Mouse (Mus musculus) spleen, embryonic (tissue): ENCODE results near the gene Supt6.
"Not testable (repeated sequence)": the region's sequence is repeated elsewhere in the genome, so short reads cannot be mapped to it uniquely, and the experiment has no call there.

Source experiments
- CTCF ChIA-PET: fragments of 350-600 bp; sonication (Branson Sonifier 250); formaldehyde crosslinking; loops from one replicate; lab custom pipeline; 2022; lab: Charles Lee

Supt6 gene

GRCm38 (mm10) chr11:78231518-78231917 lies 14.3 kb downstream of the Supt6 start:
- CTCF ChIA-PET, result no interaction called here

GRCm38 (mm10) chr11:78223586-78223985 lies 22.2 kb downstream of the Supt6 start:
- CTCF ChIA-PET, result interaction anchor here (0.6 kb wide), 1 partner anchor 11 kb away, joined by 3 read pairs; no protein-coding TSS in a partner anchor

GRCm38 (mm10) chr11:78215709-78216317 lies 30.0 kb downstream of the Supt6 start:
- CTCF ChIA-PET, result no interaction called here

- CTCF ChIA-PET, result interaction anchor here (1.0 kb wide), 1 partner anchor 12 kb away, joined by 3 read pairs; no protein-coding TSS in a partner anchor
Measured at GRCm38 (mm10) chr11:78213086-78213817, 32.5 kb downstream of the Supt6 start.

DNA sequence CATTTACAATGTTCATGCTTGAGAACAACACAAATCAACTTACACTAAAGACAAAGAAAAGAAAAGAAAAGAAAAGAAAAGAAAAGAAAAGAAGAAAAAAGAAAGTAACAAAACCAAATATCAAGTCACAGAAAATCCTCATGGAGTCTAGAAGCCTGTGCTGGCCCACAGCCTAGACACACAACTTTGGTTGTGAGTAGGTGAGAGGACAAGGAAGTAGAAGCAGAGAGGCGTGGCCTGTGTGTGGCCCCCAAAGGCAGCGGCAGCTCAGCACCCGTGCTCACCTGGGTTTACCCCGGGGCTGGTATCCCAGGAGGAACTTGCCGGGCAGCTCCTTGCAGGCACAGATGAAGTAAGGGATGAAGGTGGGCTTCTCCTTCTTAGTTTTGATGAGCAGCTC lies 34.3 kb downstream of the Supt6 start:
- CTCF ChIA-PET, result interaction anchor here (0.6 to 1.2 kb wide), 2 partner anchors 22 to 34 kb away, joined by 3 read pairs; partner anchors contain the start of genes Sdf2 and Supt6

- CTCF ChIA-PET, result interaction anchor here (0.6 to 1.2 kb wide), 4 partner anchors 19 to 50 kb away, joined by 3 to 9 read pairs (median 3); no protein-coding TSS in a partner anchor
Measured at GRCm38 (mm10) chr11:78210615-78211014, 35.2 kb downstream of the Supt6 start.

- CTCF ChIA-PET, result interaction anchor here (1.2 kb wide), 1 partner anchor 20 kb away, joined by 3 read pairs; no protein-coding TSS in a partner anchor
Measured at GRCm38 (mm10) chr11:78209886-78210285, 35.9 kb downstream of the Supt6 start.

DNA sequence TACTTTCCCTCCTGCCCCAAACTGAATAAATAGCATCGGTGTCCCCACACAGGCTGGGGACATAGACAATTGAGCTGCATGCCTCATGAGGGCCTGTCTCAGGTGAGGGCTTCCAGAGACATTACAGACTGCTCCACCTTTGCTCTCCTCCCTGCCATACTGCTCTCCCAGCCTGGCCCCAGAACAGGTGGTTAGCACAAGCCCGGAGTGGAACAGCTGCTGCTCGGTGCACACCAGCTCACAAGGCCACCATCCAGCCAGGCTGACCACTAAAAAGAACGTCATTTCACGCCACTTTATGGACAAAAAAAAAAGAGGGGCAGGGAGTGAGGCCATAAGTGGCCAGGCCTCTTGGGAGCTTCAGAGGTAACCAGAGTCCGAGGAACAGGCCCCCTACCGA lies 38.6 kb downstream of the Supt6 start:
- CTCF ChIA-PET, result no interaction called here

GRCm38 (mm10) chr11:78205361-78206206 lies 40.2 kb downstream of the Supt6 start:
- CTCF ChIA-PET, result interaction anchor here (0.8 kb wide), 1 partner anchor 12 kb away, joined by 3 read pairs; no protein-coding TSS in a partner anchor

DNA sequence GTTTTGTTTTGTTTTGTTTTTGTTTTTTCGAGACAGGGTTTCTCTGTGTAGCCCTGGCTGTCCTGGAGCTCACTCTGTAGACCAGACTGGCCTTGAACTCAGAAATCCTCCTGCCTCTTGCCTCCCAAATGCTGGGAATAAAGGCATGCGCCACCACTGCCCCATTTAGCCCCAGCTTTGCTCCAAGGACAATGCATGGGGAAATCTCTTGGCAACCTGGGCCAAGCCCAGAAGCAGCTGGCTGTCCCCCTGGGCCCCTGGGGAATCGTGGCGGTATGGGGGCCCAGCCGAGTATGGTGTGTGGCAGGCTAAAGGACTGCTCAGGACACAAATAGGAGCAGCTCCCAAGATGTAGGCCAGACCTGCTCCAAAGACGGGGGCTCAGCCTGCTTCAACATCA lies 41.5 kb downstream of the Supt6 start:
- CTCF ChIA-PET, result no interaction called here

- CTCF ChIA-PET, result no interaction called here
Measured at GRCm38 (mm10) chr11:78202372-78202771, 43.4 kb downstream of the Supt6 start.

DNA sequence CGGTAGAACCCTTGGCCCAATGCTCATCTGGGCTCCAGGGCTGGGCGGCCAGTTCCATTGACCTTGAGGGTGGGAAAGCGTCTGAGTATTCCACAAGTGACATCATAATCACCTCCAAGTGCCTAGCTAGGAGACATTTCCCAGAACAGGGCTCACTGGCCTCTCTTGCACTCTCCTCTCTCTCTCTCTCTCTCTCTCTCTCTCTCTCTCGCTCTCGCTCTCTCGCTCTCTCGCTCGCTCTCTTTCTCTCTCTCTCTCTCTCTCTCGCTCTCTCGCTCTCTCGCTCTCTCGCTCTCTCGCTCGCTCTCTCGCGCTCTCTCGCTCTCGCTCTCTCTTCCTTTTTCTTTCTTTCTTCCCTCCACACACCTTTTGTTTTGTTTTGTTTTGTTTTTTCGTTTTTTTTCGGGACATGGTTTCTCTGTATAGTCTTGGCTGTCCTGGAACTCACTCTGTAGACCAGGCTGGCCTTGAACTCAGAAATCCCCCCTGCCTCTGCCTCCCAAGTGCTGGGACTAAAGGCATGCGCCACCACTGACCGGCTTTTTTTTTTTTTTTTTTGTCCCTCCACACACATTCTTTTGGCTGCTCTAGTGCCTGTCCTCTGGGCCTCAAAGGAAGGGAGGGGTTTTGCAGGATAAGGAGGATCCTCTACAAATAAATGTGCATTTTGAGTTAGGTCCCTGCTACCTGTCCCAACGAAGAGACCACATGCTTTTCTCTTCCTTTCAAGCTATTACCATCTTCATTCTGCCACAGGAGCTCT lies 50.5 kb downstream of the Supt6 start:
- CTCF ChIA-PET, result no interaction called here

- CTCF ChIA-PET, result no interaction called here
Measured at GRCm38 (mm10) chr11:78194411-78195100, 51.2 kb downstream of the Supt6 start.

- CTCF ChIA-PET, result no interaction called here
Measured at GRCm38 (mm10) chr11:78193113-78193512, 52.7 kb downstream of the Supt6 start, which contains the start of gene Proca1. Gene Proca1, plus strand, starts transcription at chr11:78193392.

- CTCF ChIA-PET, result interaction anchor here (0.6 to 0.9 kb wide), 2 partner anchors 21 to 64 kb away, joined by 3 to 6 read pairs; no protein-coding TSS in a partner anchor
Measured at GRCm38 (mm10) chr11:78190041-78190440, 55.7 kb downstream of the Supt6 start.

DNA sequence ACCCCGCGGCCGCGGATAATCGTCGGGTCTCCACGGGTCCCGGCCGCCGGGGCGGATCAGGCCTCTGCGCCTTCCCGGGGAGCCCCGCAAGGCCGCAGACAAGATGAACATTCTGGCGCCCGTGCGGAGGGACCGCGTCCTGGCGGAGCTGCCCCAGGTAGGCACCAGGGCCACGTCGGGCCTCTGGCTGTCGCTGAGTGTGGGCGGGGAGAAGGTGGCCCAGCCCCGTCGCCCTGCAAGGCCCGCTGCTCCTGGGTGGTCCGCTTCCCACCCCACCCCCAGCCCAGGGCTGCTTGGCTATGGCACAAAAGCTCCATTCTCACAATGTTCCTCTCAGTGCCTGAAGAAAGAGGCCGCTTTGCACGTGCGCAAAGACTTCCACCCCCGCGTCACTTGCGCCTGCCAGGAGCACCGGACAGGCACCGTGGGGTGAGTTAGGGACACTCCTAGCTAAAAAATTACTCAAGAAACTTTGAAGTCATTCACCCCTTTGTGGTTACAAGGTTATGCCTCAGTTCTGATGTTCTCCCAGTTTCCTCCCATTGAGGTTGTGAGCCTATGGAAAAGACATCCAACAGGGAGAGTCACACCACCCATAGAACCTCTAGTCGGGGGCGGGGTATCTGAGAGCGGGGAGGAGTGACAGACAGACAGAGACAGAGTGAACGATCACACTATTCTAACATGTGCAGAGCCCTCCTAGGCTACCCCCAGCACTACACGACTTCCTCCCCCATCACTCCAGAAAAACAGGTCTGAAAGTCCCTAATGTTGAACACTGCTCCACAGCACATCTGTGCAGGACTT lies 56.4 kb downstream of the Supt6 start:
- CTCF ChIA-PET, result interaction anchor here (0.6 to 0.9 kb wide), 2 partner anchors 15 to 22 kb away, joined by 3 read pairs; no protein-coding TSS in a partner anchor

DNA sequence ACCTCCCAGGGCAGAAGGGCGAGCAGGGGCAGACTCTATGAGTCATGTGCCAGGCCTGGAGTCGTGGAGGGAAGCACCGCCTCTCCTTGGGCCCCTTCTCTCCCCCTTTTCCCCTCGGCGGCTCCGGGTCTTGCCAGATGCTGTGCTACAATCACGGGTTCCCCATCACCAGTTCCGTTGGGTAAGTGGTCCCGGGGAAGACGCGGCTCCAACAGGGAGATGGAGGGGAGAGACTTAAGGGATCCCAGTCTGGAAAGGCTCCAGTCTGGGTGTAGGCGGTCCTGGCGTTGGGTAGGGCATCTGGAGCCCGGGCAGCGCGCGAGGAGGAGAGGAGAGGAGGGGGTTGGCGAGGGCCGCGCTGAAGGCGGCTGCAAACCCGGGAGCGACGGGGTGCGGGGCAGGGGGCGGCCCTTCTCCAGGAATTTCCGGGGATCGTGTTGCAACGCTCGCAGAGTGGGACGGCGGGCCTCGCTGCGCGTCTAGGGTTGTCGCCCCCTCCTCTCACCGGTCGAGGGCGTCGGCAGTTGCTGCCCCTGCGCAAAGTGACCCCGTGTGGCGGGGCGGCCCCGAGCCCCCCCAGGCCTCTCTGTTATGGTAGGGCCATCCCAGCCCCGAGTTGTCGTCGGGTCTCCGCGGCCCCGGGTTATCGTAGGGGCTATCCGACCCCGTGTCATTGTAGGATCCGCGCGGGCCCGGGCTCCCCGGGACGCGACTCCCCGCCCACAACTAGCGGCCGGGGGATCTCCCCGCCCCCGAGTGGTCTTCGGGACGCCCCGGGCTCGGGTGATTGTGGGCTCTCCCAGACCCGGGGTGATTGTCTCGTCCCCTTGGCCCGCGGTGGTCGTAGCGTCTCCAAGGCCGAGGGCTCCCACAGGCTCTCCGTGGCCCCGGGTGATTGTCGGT lies 57.2 kb downstream of the Supt6 start, which contains the start of gene Rab34:
Gene Rab34, plus strand, starts transcription at position 100 of the 903 bp plus-strand sequence.
- CTCF ChIA-PET, result interaction anchor here (0.6 to 0.9 kb wide), 2 partner anchors 14 to 23 kb away, joined by 3 read pairs; no protein-coding TSS in a partner anchor

DNA sequence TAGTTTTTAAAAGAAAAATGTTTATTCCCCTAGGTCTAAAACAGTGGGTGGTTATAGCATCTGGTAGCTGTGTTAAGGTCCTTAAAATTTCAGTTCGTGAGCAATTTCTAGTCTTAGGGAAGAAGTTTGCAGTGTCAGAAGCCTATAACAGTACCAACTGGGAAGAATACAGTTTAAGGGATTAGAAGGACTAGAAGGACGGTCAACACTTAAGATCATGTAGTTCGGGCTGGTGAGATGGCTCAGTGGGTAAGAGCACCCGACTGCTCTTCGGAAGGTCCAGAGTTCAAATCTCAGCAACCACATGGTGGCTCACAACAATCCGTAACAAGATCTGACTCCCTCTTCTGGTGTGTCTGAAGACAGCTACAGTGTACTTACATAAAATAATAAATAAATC lies 61.1 kb downstream of the Supt6 start:
- CTCF ChIA-PET, result not testable (repeated sequence)
